Mouse (Mus musculus): ENCODE results near the gene Ppfia1. TPM values are rescaled to one million over a fixed set of nuclear protein-coding genes. Genes with fewer than 3 reads are reported as not detected.

Gene Ppfia1
- total and polyA plus RNA-seq, 2 experiments from 2014 or later = 18.6 to 43.5 TPM

GRCm38 (mm10) chr7:144470545-144471059 lies 82.9 kb downstream of the Ppfia1 start, which contains the start of gene Cttn:
Gene Cttn, minus strand, starts transcription at chr7:144471009.
- under 1% methylated on average over 30 of the region's 30 CpGs for WGBS
- no peaks in the 10 kb centered on the region for H3K9me3 ChIP-seq (replicated peaks; ENCODE audit: control insufficient read depth, low read length)
- TF ChIP-seq EP300 (IDR thresholded peaks at IDR 0.05; ENCODE audit: low read depth) (no peak), CTCF (IDR thresholded peaks at IDR 0.05; ENCODE audit: low read depth) (no peak)

GRCm38 (mm10) chr7:144469908-144470544 lies 83.5 kb downstream of the Ppfia1 start:
- ATAC-seq (ENCODE audit: insufficient read depth, low read depth) = peak; percentile 12; the same call in 1 of the 2 replicates
- TF ChIP-seq CTCF (IDR thresholded peaks at IDR 0.05; ENCODE audit: low read depth) (no peak), EP300 (IDR thresholded peaks at IDR 0.05; ENCODE audit: low read depth) (no peak)
- peaks cover 16% of the 10 kb centered on the region for H3K4me1 ChIP-seq (ENCODE audit: control insufficient read depth, insufficient read depth)
- 3% methylated on average over 31 of the region's 31 CpGs for WGBS
- peak overlapping the region; percentile 86 for H3K4me2 ChIP-seq (ENCODE audit: low read depth, low read length)
- H3K36me3 ChIP-seq (replicated peaks; ENCODE audit: control insufficient read depth, insufficient read depth, low read length) = peaks cover 8% of the 10 kb centered on the region
- H3K27ac ChIP-seq (ENCODE audit: low read depth) = peak overlapping the region; percentile 91
- DNase-seq (ENCODE audit: low spot score) = no peak
- peak overlapping the region; percentile 77 for H3K4me3 ChIP-seq (ENCODE audit: low read depth, low read length)
- H3K9ac ChIP-seq (replicated peaks; ENCODE audit: low read depth, low read length) = peak overlapping the region; percentile 80
- no peaks in the 10 kb centered on the region for H3K9me3 ChIP-seq (replicated peaks; ENCODE audit: control insufficient read depth, low read length)
- no peaks in the 10 kb centered on the region for H3K27me3 ChIP-seq (ENCODE audit: control insufficient read depth, insufficient read depth, low read length)

More at GRCm38 (mm10) chr7:144470545-144471059, 82.9 kb downstream of the Ppfia1 start, which contains the start of gene Cttn:
- Histone ChIP-seq H3K4me1 (ENCODE audit: control insufficient read depth, insufficient read depth) (peaks cover 16% of the 10 kb centered on the region), H3K36me3 (replicated peaks; ENCODE audit: control insufficient read depth, insufficient read depth, low read length) (peaks cover 4% of the 10 kb centered on the region; the same call in 1 of the 2 replicates), H3K4me3 (ENCODE audit: low read depth, low read length) (peak within 1 kb of the TSS; percentile 77), H3K4me2 (ENCODE audit: low read depth, low read length) (peak within 1 kb of the TSS; percentile 86), H3K27ac (ENCODE audit: low read depth) (peak within 1 kb of the TSS; percentile 91), H3K9ac (replicated peaks; ENCODE audit: low read depth, low read length) (peak within 1 kb of the TSS; percentile 80), H3K27me3 (ENCODE audit: control insufficient read depth, insufficient read depth, low read length) (no peaks in the 10 kb centered on the region)
- DNase-seq (ENCODE audit: low spot score) (peak; percentile 86), ATAC-seq (ENCODE audit: insufficient read depth, low read depth) (peak; percentile 95)

DNA sequence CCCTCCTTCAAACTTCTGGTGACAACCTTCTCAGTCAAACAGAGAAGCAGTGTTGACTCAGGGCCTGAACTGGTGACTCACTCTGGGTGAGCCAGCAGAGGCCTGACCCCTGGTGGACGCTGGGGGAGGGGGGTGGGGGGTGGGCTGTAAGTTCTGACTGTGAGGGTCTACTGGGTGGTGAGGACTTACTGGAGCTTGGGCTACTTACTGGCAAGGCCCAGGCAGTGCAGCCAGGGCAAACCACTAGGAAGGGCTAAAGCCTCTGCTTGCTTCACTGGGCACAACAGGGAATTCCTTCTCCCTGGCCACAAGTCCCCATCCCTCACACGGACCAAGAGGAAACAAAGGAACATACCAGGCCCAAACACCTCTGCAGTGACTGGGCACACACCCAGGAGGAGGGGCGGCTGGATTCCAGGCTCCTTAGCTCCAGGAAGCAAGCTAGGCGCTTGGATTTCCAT lies 84.3 kb downstream of the Ppfia1 start:
- H3K9ac ChIP-seq (replicated peaks; ENCODE audit: low read depth, low read length) = peak overlapping the region; percentile 80; the same call in 1 of the 2 replicates
- H3K9me3 ChIP-seq (replicated peaks; ENCODE audit: control insufficient read depth, low read length) = no peaks in the 10 kb centered on the region
- H3K36me3 ChIP-seq (replicated peaks; ENCODE audit: control insufficient read depth, insufficient read depth, low read length) = peaks cover 16% of the 10 kb centered on the region
- DNase-seq (ENCODE audit: low spot score) = peak; percentile 60
- no peaks in the 10 kb centered on the region for H3K27me3 ChIP-seq (ENCODE audit: control insufficient read depth, insufficient read depth, low read length)
- WGBS = 4% methylated on average over 4 of the region's 4 CpGs
- peaks cover 16% of the 10 kb centered on the region for H3K4me1 ChIP-seq (ENCODE audit: control insufficient read depth, insufficient read depth)
- peak overlapping the region; percentile 91 for H3K27ac ChIP-seq (ENCODE audit: low read depth)
- ATAC-seq (ENCODE audit: insufficient read depth, low read depth) = peak; percentile 20
- H3K4me2 ChIP-seq (ENCODE audit: low read depth, low read length) = peak overlapping the region; percentile 86
- TF ChIP-seq CTCF (IDR thresholded peaks at IDR 0.05; ENCODE audit: low read depth) (peak; percentile 10; the same call in 1 of the 2 replicates), EP300 (IDR thresholded peaks at IDR 0.05; ENCODE audit: low read depth) (no peak)
- peak overlapping the region; percentile 77 for H3K4me3 ChIP-seq (ENCODE audit: low read depth, low read length)

DNA sequence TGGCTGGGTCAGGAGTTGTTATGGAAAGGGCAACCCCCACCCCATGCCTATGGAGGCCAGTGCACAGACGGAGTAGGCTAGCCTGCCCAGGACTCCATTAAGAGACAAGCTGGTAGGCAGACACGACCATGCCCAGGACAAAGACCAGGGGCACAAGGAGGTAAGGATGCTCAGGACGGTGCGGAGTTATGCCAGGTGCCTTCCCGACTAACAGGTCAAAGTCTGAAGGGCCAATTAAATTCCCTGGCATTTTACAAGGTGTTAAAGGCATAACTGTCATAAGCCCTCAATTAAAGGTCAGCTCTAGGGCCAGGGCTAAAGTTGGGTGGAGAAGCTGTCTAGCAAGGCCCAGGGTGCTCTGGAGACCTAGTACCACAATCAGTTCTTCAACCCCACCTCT lies 84.8 kb downstream of the Ppfia1 start:
- Histone ChIP-seq H3K4me1 (ENCODE audit: control insufficient read depth, insufficient read depth) (peaks cover 16% of the 10 kb centered on the region), H3K9me3 (replicated peaks; ENCODE audit: control insufficient read depth, low read length) (no peaks in the 10 kb centered on the region), H3K27me3 (ENCODE audit: control insufficient read depth, insufficient read depth, low read length) (no peaks in the 10 kb centered on the region), H3K27ac (ENCODE audit: low read depth) (peak overlapping the region; percentile 91), H3K9ac (replicated peaks; ENCODE audit: low read depth, low read length) (0 out of 2 replicates have a peak overlapping the region, but pooled peaks have one; percentile 80), H3K36me3 (replicated peaks; ENCODE audit: control insufficient read depth, insufficient read depth, low read length) (peaks cover 20% of the 10 kb centered on the region), H3K4me3 (ENCODE audit: low read depth, low read length) (peak overlapping the region; percentile 77; the same call in 1 of the 2 replicates), H3K4me2 (ENCODE audit: low read depth, low read length) (0 out of 2 replicates have a peak overlapping the region, but pooled peaks have one; percentile 86)
- DNase-seq (ENCODE audit: low spot score) = no peak
- WGBS = 84% methylated on average over 5 of the region's 5 CpGs
- TF ChIP-seq CTCF (IDR thresholded peaks at IDR 0.05; ENCODE audit: low read depth) (no peak), EP300 (IDR thresholded peaks at IDR 0.05; ENCODE audit: low read depth) (no peak)
- no peak for ATAC-seq (ENCODE audit: insufficient read depth, low read depth)

GRCm38 (mm10) chr7:144462577-144462976 lies 91.0 kb downstream of the Ppfia1 start:
- Histone ChIP-seq H3K4me3 (ENCODE audit: low read depth, low read length) (no peak overlapping the region), H3K9ac (replicated peaks; ENCODE audit: low read depth, low read length) (no peak overlapping the region), H3K4me1 (ENCODE audit: control insufficient read depth, insufficient read depth) (no peaks in the 10 kb centered on the region), H3K27me3 (ENCODE audit: control insufficient read depth, insufficient read depth, low read length) (no peaks in the 10 kb centered on the region), H3K9me3 (replicated peaks; ENCODE audit: control insufficient read depth, low read length) (no peaks in the 10 kb centered on the region), H3K27ac (ENCODE audit: low read depth) (no peak overlapping the region), H3K4me2 (ENCODE audit: low read depth, low read length) (no peak overlapping the region), H3K36me3 (replicated peaks; ENCODE audit: control insufficient read depth, insufficient read depth, low read length) (peaks cover 80% of the 10 kb centered on the region)
- WGBS = 67% methylated on average over 7 of the region's 7 CpGs
- no peak for TF ChIP-seq CTCF (IDR thresholded peaks at IDR 0.05; ENCODE audit: low read depth)
- TF ChIP-seq EP300 (IDR thresholded peaks at IDR 0.05; ENCODE audit: low read depth) = no peak
- ATAC-seq (ENCODE audit: insufficient read depth, low read depth) (no peak), DNase-seq (ENCODE audit: low spot score) (no peak)

All from heart, postnatal 0 days (tissue).